Mouse (Mus musculus): ENCODE results near the gene Bmp10. TPM values are rescaled to one million over a fixed set of nuclear protein-coding genes. Genes with fewer than 3 reads are reported as not detected.
A peak's percentile ranks its signal among the peaks of the same experiment; 100 is the strongest.

Bmp10 gene
- polyA plus RNA-seq, 1 experiment from 2014 or later, result not detected

DNA sequence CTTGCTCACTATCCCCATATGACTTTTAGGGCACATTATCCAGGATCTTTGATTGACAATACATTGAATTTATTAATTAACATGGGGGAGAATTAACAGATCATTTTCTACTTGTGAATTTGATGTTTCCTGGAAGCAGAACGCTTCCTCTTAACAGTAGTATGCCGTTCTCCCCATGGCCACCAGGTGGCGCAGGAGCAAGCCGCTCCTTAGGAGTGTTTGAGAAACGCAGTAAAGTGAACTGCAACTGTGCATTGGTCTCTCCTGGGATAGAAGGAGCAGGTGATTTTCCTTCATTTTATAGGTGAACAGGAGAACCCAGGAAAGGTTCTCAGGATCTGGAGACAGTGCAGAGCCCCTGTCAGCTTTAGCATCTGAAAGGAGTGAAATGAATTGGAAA, 29.7 kb upstream of the Bmp10 start:
- Histone ChIP-seq H3K36me3 (ENCODE audit: control insufficient read depth, insufficient read depth, low read length) (no peaks in the 10 kb centered on the region), H3K27ac (ENCODE audit: low read depth, low read length) (no peak overlapping the region), H3K4me3 (ENCODE audit: low read depth, low read length) (no peak overlapping the region), H3K4me2 (no peak overlapping the region), H3K27me3 (ENCODE audit: control insufficient read depth, insufficient read depth, low read length) (no peaks in the 10 kb centered on the region), H3K9me3 (ENCODE audit: control insufficient read depth, low read length) (no peaks in the 10 kb centered on the region), H3K9ac (ENCODE audit: low read length) (no peak overlapping the region), H3K4me1 (ENCODE audit: control insufficient read depth, insufficient read depth, low read length) (0 out of 2 replicates have a peak, but pooled peaks cover 2% of the 10 kb centered on the region)
- no peak for ATAC-seq (ENCODE audit: low FRiP score)
- 2% methylated on average over 5 of the region's 5 CpGs for WGBS
- peak; percentile 98 for DNase-seq (ENCODE audit: low spot score, missing footprints)

GRCm38 (mm10) chr6:87399886-87400566, 28.8 kb upstream of the Bmp10 start:
- Histone ChIP-seq H3K4me3 (ENCODE audit: low read depth, low read length) (no peak overlapping the region), H3K4me2 (no peak overlapping the region), H3K9me3 (ENCODE audit: control insufficient read depth, low read length) (no peaks in the 10 kb centered on the region), H3K27me3 (ENCODE audit: control insufficient read depth, insufficient read depth, low read length) (no peaks in the 10 kb centered on the region), H3K4me1 (ENCODE audit: control insufficient read depth, insufficient read depth, low read length) (0 out of 2 replicates have a peak, but pooled peaks cover 2% of the 10 kb centered on the region), H3K36me3 (ENCODE audit: control insufficient read depth, insufficient read depth, low read length) (no peaks in the 10 kb centered on the region), H3K27ac (ENCODE audit: low read depth, low read length) (no peak overlapping the region), H3K9ac (ENCODE audit: low read length) (no peak overlapping the region)
- WGBS, result 56% methylated on average over 4 of the region's 4 CpGs
- DNase-seq (ENCODE audit: low spot score, missing footprints) (peak; percentile 81), ATAC-seq (ENCODE audit: low FRiP score) (no peak)

GRCm38 (mm10) chr6:87401456-87401855, 27.3 kb upstream of the Bmp10 start:
- DNase-seq (ENCODE audit: low spot score, missing footprints) (no peak), ATAC-seq (ENCODE audit: low FRiP score) (no peak)
- Histone ChIP-seq H3K4me1 (ENCODE audit: control insufficient read depth, insufficient read depth, low read length) (0 out of 2 replicates have a peak, but pooled peaks cover 2% of the 10 kb centered on the region), H3K4me2 (no peak overlapping the region), H3K27ac (ENCODE audit: low read depth, low read length) (no peak overlapping the region), H3K36me3 (ENCODE audit: control insufficient read depth, insufficient read depth, low read length) (no peaks in the 10 kb centered on the region), H3K9ac (ENCODE audit: low read length) (no peak overlapping the region), H3K27me3 (ENCODE audit: control insufficient read depth, insufficient read depth, low read length) (no peaks in the 10 kb centered on the region), H3K9me3 (ENCODE audit: control insufficient read depth, low read length) (no peaks in the 10 kb centered on the region), H3K4me3 (ENCODE audit: low read depth, low read length) (no peak overlapping the region)
- WGBS, result 83% methylated on average over 6 of the region's 6 CpGs

DNA sequence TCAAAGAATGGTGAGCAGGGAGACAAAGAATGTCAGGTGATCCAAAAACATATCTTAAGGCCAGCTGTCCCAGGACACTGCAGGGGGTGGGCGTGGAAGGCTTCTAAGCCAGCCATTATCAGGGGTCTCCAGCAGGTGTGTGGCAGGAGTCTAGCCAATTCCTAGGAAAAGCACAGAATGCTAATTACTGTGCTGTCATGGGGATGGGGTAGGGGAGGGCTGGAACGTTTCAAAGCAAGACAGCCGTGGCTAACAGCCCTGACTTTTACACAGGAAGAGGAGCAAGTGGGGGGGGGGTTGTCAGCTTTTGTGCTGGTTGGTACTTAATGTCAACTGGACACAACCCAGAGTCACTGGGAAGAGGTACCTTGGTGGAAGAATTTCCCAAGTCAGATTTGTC, 16.8 kb upstream of the Bmp10 start:
- 45% methylated on average over 3 of the region's 3 CpGs for WGBS
- H3K36me3 ChIP-seq (ENCODE audit: control insufficient read depth, insufficient read depth, low read length), result no peaks in the 10 kb centered on the region
- no peak overlapping the region for H3K4me2 ChIP-seq
- DNase-seq (ENCODE audit: low spot score, missing footprints), result no peak
- no peaks in the 10 kb centered on the region for H3K9me3 ChIP-seq (ENCODE audit: control insufficient read depth, low read length)
- H3K27me3 ChIP-seq (ENCODE audit: control insufficient read depth, insufficient read depth, low read length), result no peaks in the 10 kb centered on the region
- no peak for ATAC-seq (ENCODE audit: low FRiP score)
- no peak overlapping the region for H3K4me3 ChIP-seq (ENCODE audit: low read depth, low read length)
- H3K27ac ChIP-seq (ENCODE audit: low read depth, low read length), result no peak overlapping the region
- H3K4me1 ChIP-seq (ENCODE audit: control insufficient read depth, insufficient read depth, low read length), result no peaks in the 10 kb centered on the region
- no peak overlapping the region for H3K9ac ChIP-seq (ENCODE audit: low read length)

GRCm38 (mm10) chr6:87422304-87422703, 6.5 kb upstream of the Bmp10 start:
- Histone ChIP-seq H3K27me3 (ENCODE audit: control insufficient read depth, insufficient read depth, low read length) (no peaks in the 10 kb centered on the region), H3K36me3 (ENCODE audit: control insufficient read depth, insufficient read depth, low read length) (no peaks in the 10 kb centered on the region), H3K4me1 (ENCODE audit: control insufficient read depth, insufficient read depth, low read length) (no peaks in the 10 kb centered on the region), H3K27ac (ENCODE audit: low read depth, low read length) (no peak overlapping the region), H3K9ac (ENCODE audit: low read length) (no peak overlapping the region), H3K4me2 (no peak overlapping the region), H3K9me3 (ENCODE audit: control insufficient read depth, low read length) (no peaks in the 10 kb centered on the region), H3K4me3 (ENCODE audit: low read depth, low read length) (no peak overlapping the region)
- 91% methylated on average over 7 of the region's 7 CpGs for WGBS
- DNase-seq (ENCODE audit: low spot score, missing footprints), result no peak
- no peak for ATAC-seq (ENCODE audit: low FRiP score)

- Histone ChIP-seq H3K27ac (ENCODE audit: low read depth, low read length) (no peak overlapping the region), H3K9ac (ENCODE audit: low read length) (no peak overlapping the region), H3K27me3 (ENCODE audit: control insufficient read depth, insufficient read depth, low read length) (no peaks in the 10 kb centered on the region), H3K4me3 (ENCODE audit: low read depth, low read length) (no peak overlapping the region), H3K4me1 (ENCODE audit: control insufficient read depth, insufficient read depth, low read length) (no peaks in the 10 kb centered on the region), H3K36me3 (ENCODE audit: control insufficient read depth, insufficient read depth, low read length) (no peaks in the 10 kb centered on the region), H3K9me3 (ENCODE audit: control insufficient read depth, low read length) (no peaks in the 10 kb centered on the region), H3K4me2 (no peak overlapping the region)
- DNase-seq (ENCODE audit: low spot score, missing footprints) (no peak), ATAC-seq (ENCODE audit: low FRiP score) (no peak)
- 82% methylated on average over 19 of the region's 19 CpGs for WGBS
Measured at GRCm38 (mm10) chr6:87424037-87424816, 4.6 kb upstream of the Bmp10 start.

DNA sequence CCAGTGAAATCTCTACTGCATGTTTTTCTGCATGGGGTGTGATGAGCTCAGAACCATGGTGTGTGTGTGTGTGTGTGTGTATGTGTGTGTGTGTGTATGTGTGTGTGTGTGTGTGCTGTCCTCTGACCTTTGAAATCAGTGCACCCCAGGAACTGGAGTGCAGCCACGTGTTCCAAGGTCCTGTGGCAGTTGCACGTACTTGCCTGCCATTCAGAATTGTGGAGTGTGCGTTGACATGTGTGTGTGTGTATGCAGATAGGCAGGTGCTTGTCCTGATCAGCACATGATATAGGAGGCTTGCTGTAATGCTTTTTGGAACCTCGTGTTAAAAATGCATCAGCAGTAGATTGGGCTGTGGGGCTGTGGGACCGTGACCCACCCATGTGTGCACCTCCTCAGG, 1.8 kb upstream of the Bmp10 start:
- H3K36me3 ChIP-seq (ENCODE audit: control insufficient read depth, insufficient read depth, low read length), result no peaks in the 10 kb centered on the region
- ATAC-seq (ENCODE audit: low FRiP score) (no peak), DNase-seq (ENCODE audit: low spot score, missing footprints) (no peak)
- H3K9me3 ChIP-seq (ENCODE audit: control insufficient read depth, low read length), result no peaks in the 10 kb centered on the region
- H3K4me2 ChIP-seq, result no peak overlapping the region
- H3K27ac ChIP-seq (ENCODE audit: low read depth, low read length), result no peak overlapping the region
- 84% methylated on average over 5 of the region's 5 CpGs for WGBS
- no peak overlapping the region for H3K4me3 ChIP-seq (ENCODE audit: low read depth, low read length)
- H3K27me3 ChIP-seq (ENCODE audit: control insufficient read depth, insufficient read depth, low read length), result no peaks in the 10 kb centered on the region
- no peak overlapping the region for H3K9ac ChIP-seq (ENCODE audit: low read length)
- no peaks in the 10 kb centered on the region for H3K4me1 ChIP-seq (ENCODE audit: control insufficient read depth, insufficient read depth, low read length)

DNA sequence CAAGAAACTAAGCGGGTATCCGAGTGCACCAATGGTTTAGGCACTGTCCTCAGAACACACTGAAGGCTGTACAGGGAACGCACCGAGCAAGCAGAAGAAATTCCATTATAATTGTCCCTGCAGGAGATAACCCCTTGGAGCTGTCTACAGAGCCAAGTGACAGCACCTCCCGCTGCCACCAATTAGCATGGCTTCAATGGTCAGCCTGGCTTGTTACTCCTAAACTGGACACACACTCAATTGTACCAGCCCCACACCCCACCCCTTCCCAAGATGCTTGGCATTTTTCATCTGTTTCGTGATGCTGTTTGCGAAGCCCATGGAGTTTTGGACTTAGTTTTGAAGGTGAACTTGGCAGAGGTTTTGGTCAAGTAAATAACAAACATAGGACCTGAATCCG, 1.2 kb upstream of the Bmp10 start:
- ATAC-seq (ENCODE audit: low FRiP score) (no peak), DNase-seq (ENCODE audit: low spot score, missing footprints) (no peak)
- Histone ChIP-seq H3K9me3 (ENCODE audit: control insufficient read depth, low read length) (no peaks in the 10 kb centered on the region), H3K4me3 (ENCODE audit: low read depth, low read length) (no peak overlapping the region), H3K27me3 (ENCODE audit: control insufficient read depth, insufficient read depth, low read length) (no peaks in the 10 kb centered on the region), H3K36me3 (ENCODE audit: control insufficient read depth, insufficient read depth, low read length) (no peaks in the 10 kb centered on the region), H3K27ac (ENCODE audit: low read depth, low read length) (no peak overlapping the region), H3K4me2 (no peak overlapping the region), H3K9ac (ENCODE audit: low read length) (no peak overlapping the region), H3K4me1 (ENCODE audit: control insufficient read depth, insufficient read depth, low read length) (no peaks in the 10 kb centered on the region)
- WGBS, result 62% methylated on average over 8 of the region's 8 CpGs

GRCm38 (mm10) chr6:87435791-87436190, 7.0 kb downstream of the Bmp10 start:
- Histone ChIP-seq H3K27ac (ENCODE audit: low read depth, low read length) (no peak overlapping the region), H3K9ac (ENCODE audit: low read length) (no peak overlapping the region), H3K4me3 (ENCODE audit: low read depth, low read length) (no peak overlapping the region), H3K27me3 (ENCODE audit: control insufficient read depth, insufficient read depth, low read length) (no peaks in the 10 kb centered on the region), H3K4me2 (no peak overlapping the region), H3K36me3 (ENCODE audit: control insufficient read depth, insufficient read depth, low read length) (no peaks in the 10 kb centered on the region), H3K9me3 (ENCODE audit: control insufficient read depth, low read length) (no peaks in the 10 kb centered on the region), H3K4me1 (ENCODE audit: control insufficient read depth, insufficient read depth, low read length) (no peaks in the 10 kb centered on the region)
- WGBS, result 100% methylated on average over 3 of the region's 3 CpGs
- no peak for ATAC-seq (ENCODE audit: low FRiP score)
- no peak for DNase-seq (ENCODE audit: low spot score, missing footprints)

Data from midbrain, embryonic 11.5 days (tissue).